Mouse (Mus musculus) bone marrow, adult 2 months (tissue): ENCODE data around the gene Panx2.

ENCODE experiments used
- CTCF ChIP-seq: fragments of 200-500 bp; IDR thresholded peaks from 2 replicates; pipeline ENCODE4 v1.5.1; 2011; ENCODE audit warnings: low read length, control low read depth; ENCODE audit not compliant: control insufficient read depth, insufficient read depth
- POLR2A ChIP-seq: fragments of 200-500 bp; IDR thresholded peaks from 2 replicates; pipeline ENCODE4 v1.6.1; 2011; ENCODE audit warnings: low read depth, mild to moderate bottlenecking, control low read depth, low read length, borderline replicate concordance; ENCODE audit not compliant: control insufficient read depth

GRCm38 (mm10) chr15:89062518-89062910 lies 3.0 kb downstream of the Panx2 start:
- TF ChIP-seq CTCF, result no peak
- TF ChIP-seq POLR2A, result no peak
